Mouse (Mus musculus) midbrain, embryonic 11.5 days (tissue): ENCODE measurements at regions not wholly inside any gene's neighbourhood (a gene's known extent, or its start where the extent isn't known, plus 50 kb on each side); places are given as distances from the start of the nearest gene placed in this dataset.

Experiments
- ATAC-seq: fragments of 200-750 bp; cut with Nextera tagmentation; 2 replicates; pipeline ENCODE4 v1.8.0; 2017; ENCODE audit warnings: moderate TSS enrichment, moderate library complexity; ENCODE audit not compliant: low FRiP score
- DNase-seq: peaks from one replicate; pipeline ENCODE4 v3.0.0; 2015; ENCODE audit warnings: low spot score; ENCODE audit errors: missing footprints
- H3K27ac ChIP-seq: fragments of 300-500 bp; sonication (generic); 2 replicates; pipeline ENCODE4 v1.5.1; 2014; ENCODE audit warnings: low read depth, low read length
- H3K27me3 ChIP-seq: fragments of 300-500 bp; sonication (generic); 2 replicates; pipeline ENCODE4 v1.6.1; 2014; ENCODE audit warnings: mild to moderate bottlenecking, low read length, moderate library complexity, mixed read lengths; ENCODE audit not compliant: control insufficient read depth, insufficient read depth
- H3K36me3 ChIP-seq: fragments of 300-500 bp; sonication (generic); 2 replicates; pipeline ENCODE4 v1.6.1; 2014; ENCODE audit warnings: mild to moderate bottlenecking, low read length, moderate library complexity, mixed read lengths; ENCODE audit not compliant: control insufficient read depth, insufficient read depth
- H3K4me1 ChIP-seq: fragments of 300-500 bp; sonication (generic); 2 replicates; pipeline ENCODE4 v1.6.1; 2014; ENCODE audit warnings: low read length; ENCODE audit not compliant: control insufficient read depth, insufficient read depth
- H3K4me2 ChIP-seq: fragments of 300-500 bp; sonication (generic); 2 replicates; pipeline ENCODE4 v1.6.1; 2014; ENCODE audit warnings: mild to moderate bottlenecking, moderate library complexity
- H3K4me3 ChIP-seq: fragments of 300-500 bp; sonication (generic); 2 replicates; pipeline ENCODE4 v1.5.1; 2014; ENCODE audit warnings: low read depth, low read length
- H3K9ac ChIP-seq: fragments of 300-500 bp; sonication (generic); 2 replicates; pipeline ENCODE4 v1.6.1; 2014; ENCODE audit warnings: low read length
- H3K9me3 ChIP-seq: fragments of 300-500 bp; sonication (generic); 2 replicates; pipeline ENCODE4 v1.6.1; 2016; ENCODE audit warnings: low read length; ENCODE audit not compliant: control insufficient read depth
- WGBS: fragments of 180-500 bp; shearing (Covaris S2); extraction: QIAGEN DNeasy Blood & Tissue Kit; methylation state at CpG from one replicate; pipeline ENCODE4 v1.1.7; 2014; 5-methylcytosine and 5-hydroxymethylcytosine counted together

- H3K27ac ChIP-seq: no peak overlapping the region
- no peaks in the 10 kb centered on the region for H3K4me1 ChIP-seq
- DNase-seq: no peak
- no peak overlapping the region for H3K9ac ChIP-seq
- H3K9me3 ChIP-seq: no peaks in the 10 kb centered on the region
- no peak overlapping the region for H3K4me3 ChIP-seq
- no peak overlapping the region for H3K4me2 ChIP-seq
- ATAC-seq: no peak
- H3K36me3 ChIP-seq: no peaks in the 10 kb centered on the region
- H3K27me3 ChIP-seq: no peaks in the 10 kb centered on the region
- WGBS: 89% methylated on average over 21 of the region's 21 CpGs
Observed at GRCm38 (mm10) chr5:118841210-118842016, 280.9 kb downstream of the Med13l start.

- no peak for ATAC-seq
- no peak overlapping the region for H3K4me2 ChIP-seq
- no peaks in the 10 kb centered on the region for H3K9me3 ChIP-seq
- H3K27ac ChIP-seq: no peak overlapping the region
- H3K9ac ChIP-seq: no peak overlapping the region
- 73% methylated on average over 10 of the region's 10 CpGs for WGBS
- H3K27me3 ChIP-seq: no peaks in the 10 kb centered on the region
- no peak for DNase-seq
- no peak overlapping the region for H3K4me3 ChIP-seq
- H3K36me3 ChIP-seq: no peaks in the 10 kb centered on the region
- H3K4me1 ChIP-seq: no peaks in the 10 kb centered on the region
Observed at GRCm38 (mm10) chr5:118842017-118842396, 281.5 kb downstream of the Med13l start.

GRCm38 (mm10) chr5:118857001-118857400 lies 296.5 kb downstream of the Med13l start:
- Histone ChIP-seq H3K4me2 (no peak overlapping the region), H3K9ac (no peak overlapping the region), H3K9me3 (no peaks in the 10 kb centered on the region), H3K4me1 (no peaks in the 10 kb centered on the region), H3K4me3 (no peak overlapping the region), H3K36me3 (no peaks in the 10 kb centered on the region), H3K27ac (no peak overlapping the region), H3K27me3 (no peaks in the 10 kb centered on the region)
- no peak for ATAC-seq
- DNase-seq: no peak
- WGBS: 76% methylated on average over 12 of the region's 12 CpGs

DNA sequence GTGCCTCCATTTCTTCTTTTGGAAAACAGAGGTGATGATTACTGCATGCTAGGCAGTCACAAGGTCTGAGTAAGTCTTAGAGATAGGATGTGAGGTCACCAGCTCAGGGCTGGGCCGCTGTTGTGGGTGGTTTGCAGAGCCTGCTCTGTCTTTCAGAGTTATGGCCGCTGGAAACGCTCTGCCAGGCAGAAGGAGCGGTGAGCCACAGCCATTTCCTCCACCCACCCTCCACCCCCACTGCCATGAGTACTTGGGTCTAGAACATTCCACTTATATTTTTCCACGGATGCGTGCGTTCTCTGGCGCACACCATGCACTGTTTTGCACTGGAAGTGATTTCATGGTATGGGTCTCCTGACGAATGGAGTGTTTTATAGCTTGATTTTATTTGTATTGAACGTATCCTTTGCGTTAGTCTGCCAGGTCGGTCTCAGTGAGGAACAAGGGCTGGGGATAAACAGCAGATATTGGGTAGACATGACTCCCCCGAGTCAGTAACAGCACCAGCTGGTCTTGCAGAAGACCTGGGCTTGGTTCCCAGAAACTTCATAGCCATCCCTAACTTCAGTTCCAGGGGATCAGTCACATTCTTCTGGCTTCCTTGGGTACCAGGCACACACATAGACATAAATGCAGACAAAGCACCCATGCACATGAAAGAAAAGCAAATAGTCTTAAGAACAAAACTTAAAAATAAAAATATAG lies 300.8 kb downstream of the Med13l start:
- ATAC-seq: no peak
- DNase-seq: no peak
- H3K4me1 ChIP-seq: no peaks in the 10 kb centered on the region
- no peaks in the 10 kb centered on the region; the same call in 1 of the 2 replicates for H3K9me3 ChIP-seq
- WGBS: 95% methylated on average over 13 of the region's 13 CpGs
- no peaks in the 10 kb centered on the region for H3K27me3 ChIP-seq
- H3K27ac ChIP-seq: no peak overlapping the region
- H3K4me2 ChIP-seq: no peak overlapping the region
- H3K9ac ChIP-seq: no peak overlapping the region
- H3K36me3 ChIP-seq: no peaks in the 10 kb centered on the region
- H3K4me3 ChIP-seq: no peak overlapping the region

- 90% methylated on average over 5 of the region's 5 CpGs for WGBS
- Histone ChIP-seq H3K4me3 (no peak overlapping the region), H3K4me1 (no peaks in the 10 kb centered on the region), H3K27me3 (no peaks in the 10 kb centered on the region), H3K36me3 (no peaks in the 10 kb centered on the region), H3K4me2 (no peak overlapping the region), H3K9ac (no peak overlapping the region), H3K9me3 (no peaks in the 10 kb centered on the region; the same call in 1 of the 2 replicates), H3K27ac (no peak overlapping the region)
- ATAC-seq: no peak
- DNase-seq: no peak
Observed at GRCm38 (mm10) chr5:118867511-118867910, 307.0 kb downstream of the Med13l start.

DNA sequence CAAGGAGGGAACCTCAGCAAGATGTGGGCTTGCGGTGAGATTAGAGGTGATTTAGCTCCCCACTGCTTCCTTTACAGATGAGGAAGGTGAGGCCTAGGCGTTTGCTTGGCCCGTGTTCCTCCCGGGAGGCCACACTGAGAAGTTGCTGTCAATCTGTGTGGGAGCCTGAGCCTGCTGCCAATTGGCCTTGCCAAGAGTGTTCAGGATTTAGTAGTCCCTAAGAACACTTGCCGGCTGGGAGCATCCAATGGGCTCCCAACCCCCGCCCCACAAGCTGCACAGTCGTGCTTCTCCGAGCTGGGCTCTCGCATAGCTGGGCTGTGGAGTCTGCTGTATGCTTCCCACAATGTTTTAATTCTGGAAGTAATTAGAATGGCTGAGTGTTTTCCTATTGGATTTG lies 308.9 kb downstream of the Med13l start:
- H3K4me3 ChIP-seq: no peak overlapping the region
- H3K27ac ChIP-seq: no peak overlapping the region
- H3K4me2 ChIP-seq: no peak overlapping the region
- H3K36me3 ChIP-seq: no peaks in the 10 kb centered on the region
- DNase-seq (no peak), ATAC-seq (no peak)
- H3K9ac ChIP-seq: no peak overlapping the region
- H3K4me1 ChIP-seq: no peaks in the 10 kb centered on the region
- H3K27me3 ChIP-seq: peaks cover 3% of the 10 kb centered on the region; the same call in 1 of the 2 replicates
- WGBS: 77% methylated on average over 9 of the region's 9 CpGs
- H3K9me3 ChIP-seq: no peaks in the 10 kb centered on the region

DNA sequence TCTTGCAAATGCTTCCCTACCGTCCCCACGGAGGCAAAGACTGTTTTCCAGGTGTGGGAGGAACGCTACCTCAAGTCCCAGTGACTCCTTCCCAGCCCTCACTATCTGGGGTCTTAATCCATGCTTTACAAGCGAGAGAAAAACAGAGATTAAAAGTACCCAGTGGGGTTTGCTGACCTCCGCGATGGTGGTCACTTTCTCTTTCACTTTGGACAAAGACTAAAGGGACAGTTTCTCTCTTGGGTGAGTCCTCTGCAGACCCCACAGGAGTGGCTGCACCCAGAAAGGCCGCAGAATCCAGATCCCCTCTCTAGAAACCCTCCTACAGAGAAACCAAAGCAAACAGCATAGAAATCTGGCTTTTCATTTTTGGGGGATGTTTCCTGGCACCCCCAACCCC lies 313.4 kb downstream of the Med13l start:
- WGBS: 18% methylated on average over 7 of the region's 7 CpGs
- Histone ChIP-seq H3K4me2 (no peak overlapping the region), H3K27me3 (peaks cover 37% of the 10 kb centered on the region), H3K36me3 (no peaks in the 10 kb centered on the region), H3K27ac (no peak overlapping the region), H3K4me3 (no peak overlapping the region), H3K9me3 (no peaks in the 10 kb centered on the region), H3K9ac (no peak overlapping the region), H3K4me1 (no peaks in the 10 kb centered on the region; the same call in 1 of the 2 replicates)
- DNase-seq (no peak), ATAC-seq (no peak)

DNA sequence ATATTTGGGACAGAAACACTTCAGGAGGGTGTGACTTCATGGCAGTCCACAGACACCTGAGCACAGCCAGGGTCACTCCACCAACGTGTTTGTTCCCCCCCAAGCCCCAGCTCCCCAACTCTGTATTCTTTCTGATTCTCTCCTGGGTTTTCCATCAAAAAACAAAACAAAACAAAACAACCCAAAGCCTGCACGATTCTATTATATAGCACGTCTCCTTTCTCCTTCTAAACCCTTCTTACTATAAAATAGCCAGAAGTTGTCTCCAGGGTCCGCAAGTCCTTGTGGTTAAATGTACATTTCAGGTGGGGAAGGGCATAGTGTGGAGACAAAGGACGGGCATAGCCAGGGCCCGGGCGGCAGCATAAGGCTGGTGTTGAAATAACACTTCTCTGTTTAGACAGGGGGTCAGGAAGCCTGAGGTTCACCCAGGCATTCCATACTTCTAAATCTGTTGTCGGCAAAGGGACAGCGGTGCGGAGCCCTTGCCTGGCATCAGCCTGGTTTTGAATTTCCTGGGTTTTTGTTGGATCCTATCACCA lies 314.7 kb downstream of the Med13l start:
- ATAC-seq (no peak), DNase-seq (no peak)
- H3K27ac ChIP-seq: no peak overlapping the region
- H3K4me2 ChIP-seq: no peak overlapping the region
- H3K27me3 ChIP-seq: peaks cover 39% of the 10 kb centered on the region
- H3K9ac ChIP-seq: no peak overlapping the region
- H3K9me3 ChIP-seq: no peaks in the 10 kb centered on the region
- H3K36me3 ChIP-seq: no peaks in the 10 kb centered on the region
- H3K4me3 ChIP-seq: no peak overlapping the region
- H3K4me1 ChIP-seq: no peaks in the 10 kb centered on the region; the same call in 1 of the 2 replicates
- WGBS: 67% methylated on average over 10 of the region's 10 CpGs
